Mouse (Mus musculus) adrenal gland, postnatal 0 days (tissue): Measurements from ENCODE around the gene Fbxo5. TPM values are rescaled to one million over a fixed set of nuclear protein-coding genes. Genes with fewer than 3 reads are reported as not detected.

Experiments
- polyA plus RNA-seq: library from polyadenylated mRNA; unstranded; fragments of >200 nt; fragmentation: Nextera tagmentation; extraction: Ambion mirVana; gene quantifications from 2 replicates; pipeline ENCODE4 v1.2.1, GENCODE M21; 2015

The Fbxo5 gene
- polyA plus RNA-seq: 17.1 and 17.6 TPM in 2 replicates

GRCm38 (mm10) chr10:5805243-5805730 is at the start of gene Fbxo5:
TSS of gene Fbxo5 (minus strand) at chr10:5805600.

GRCm38 (mm10) chr10:5823740-5824491 is 18.5 kb upstream of the Fbxo5 start, which contains the start of gene Mtrf1l:
TSS of gene Mtrf1l (minus strand) at chr10:5823910.

Other genes starting within 250 kb of the Fbxo5 start
- 3.1 and 5.5 TPM in 2 replicates for gene Myct1, start 211.8 kb downstream of the Fbxo5 start, polyA plus RNA-seq
- 1.0 and 3.0 TPM in 2 replicates for gene Vip, start 166.4 kb downstream of the Fbxo5 start, polyA plus RNA-seq
- 14.9 and 17.1 TPM in 2 replicates for gene Mtrf1l, start 18.3 kb upstream of the Fbxo5 start, polyA plus RNA-seq
- gene Rgs17, start 116.8 kb upstream of the Fbxo5 start, polyA plus RNA-seq: 1.6 and 4.7 TPM in 2 replicates